Mouse (Mus musculus) bone marrow macrophage, adult 2 months (primary cell): ENCODE results near the gene Ift57. TPM values are rescaled to one million over a fixed set of nuclear protein-coding genes. Genes with fewer than 3 reads are reported as not detected.

Source experiments
- H3K27ac ChIP-seq: 2 replicates; pipeline ENCODE4 v1.5.1; 2012; ENCODE audit warnings: low read depth, low read length; ENCODE audit not compliant: insufficient read depth
- H3K4me1 ChIP-seq: 2 replicates; pipeline ENCODE4 v1.6.1; 2012; ENCODE audit warnings: low read length; ENCODE audit not compliant: control insufficient read depth, insufficient read depth
- H3K4me3 ChIP-seq: 2 replicates; pipeline ENCODE4 v1.5.1; 2012; ENCODE audit warnings: mild to moderate bottlenecking, low read length, moderate library complexity; ENCODE audit not compliant: insufficient read depth
- CTCF ChIP-seq: IDR thresholded peaks from 2 replicates; pipeline ENCODE4 v1.5.1; 2012; ENCODE audit warnings: low read depth, mild to moderate bottlenecking, low read length, moderate library complexity
- POLR2A ChIP-seq: IDR thresholded peaks from 2 replicates; pipeline ENCODE4 v1.6.1; 2012; ENCODE audit warnings: mild to moderate bottlenecking, low read depth, low read length, borderline replicate concordance
- polyA plus RNA-seq: library from polyadenylated mRNA; stranded (reverse); fragments of >200 nt; gene quantifications from 2 replicates; pipeline ENCODE4 v1.2.4, GENCODE M21; 2012; ENCODE audit not compliant: missing spikeins, insufficient read depth, insufficient read length

Ift57 gene
- 21.8 and 22.0 TPM in 2 replicates for polyA plus RNA-seq

- H3K4me3 ChIP-seq: peak within 1 kb of the TSS; percentile 89
- TF ChIP-seq CTCF: no peak
- TF ChIP-seq POLR2A: no peak
- peak within 1 kb of the TSS; percentile 89 for H3K27ac ChIP-seq
- peaks cover 3% of the 10 kb centered on the region for H3K4me1 ChIP-seq
These were observed at the start of gene Ift57 for GRCm38 (mm10) chr16:49698620-49699525. Ift57 (plus strand) TSS chr16:49699233.

DNA sequence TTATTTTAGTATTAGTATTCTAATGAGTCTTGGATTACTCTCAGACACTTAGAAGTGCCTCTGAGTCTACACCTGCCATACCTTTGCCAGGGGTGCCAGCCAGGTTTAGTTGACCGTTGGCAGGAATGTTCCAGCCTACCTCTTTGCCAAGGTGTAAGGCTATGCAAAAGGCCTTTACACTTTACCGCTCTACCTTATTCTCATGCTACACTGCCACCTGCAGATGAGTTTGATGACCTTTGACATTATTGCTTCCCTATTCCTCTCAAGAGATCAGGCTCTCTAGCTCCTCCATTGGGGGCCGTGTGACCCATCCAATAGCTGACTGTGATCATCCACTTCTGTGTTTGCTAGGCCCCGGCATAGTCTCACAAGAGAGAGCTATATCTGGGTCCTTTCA, 41.9 kb upstream of the Ift57 start:
- Histone ChIP-seq H3K27ac (no peak overlapping the region), H3K4me1 (no peaks in the 10 kb centered on the region), H3K4me3 (no peak overlapping the region)
- no peak for TF ChIP-seq CTCF

DNA sequence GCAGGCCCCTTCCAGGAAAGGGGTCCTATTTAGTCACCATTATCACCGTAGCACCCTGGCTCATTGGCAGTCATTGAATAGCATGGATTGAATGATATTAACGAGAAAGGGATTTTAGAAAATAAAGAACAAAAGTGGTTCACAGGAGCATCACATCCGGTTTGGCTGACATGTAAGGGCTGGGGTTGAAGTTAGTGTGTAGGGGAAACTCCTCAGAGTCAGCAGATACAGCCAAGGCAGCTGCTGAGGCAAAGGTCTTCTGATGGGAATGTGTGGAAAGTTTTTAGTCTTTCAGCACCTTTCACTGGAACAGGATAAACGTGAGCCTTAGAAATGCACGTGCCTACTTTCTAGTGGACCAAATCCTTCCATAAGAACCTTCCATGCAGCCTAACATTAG, 41.0 kb upstream of the Ift57 start:
- TF ChIP-seq CTCF (no peak), POLR2A (no peak)
- no peak overlapping the region for H3K4me3 ChIP-seq
- H3K27ac ChIP-seq: no peak overlapping the region
- no peaks in the 10 kb centered on the region for H3K4me1 ChIP-seq

DNA sequence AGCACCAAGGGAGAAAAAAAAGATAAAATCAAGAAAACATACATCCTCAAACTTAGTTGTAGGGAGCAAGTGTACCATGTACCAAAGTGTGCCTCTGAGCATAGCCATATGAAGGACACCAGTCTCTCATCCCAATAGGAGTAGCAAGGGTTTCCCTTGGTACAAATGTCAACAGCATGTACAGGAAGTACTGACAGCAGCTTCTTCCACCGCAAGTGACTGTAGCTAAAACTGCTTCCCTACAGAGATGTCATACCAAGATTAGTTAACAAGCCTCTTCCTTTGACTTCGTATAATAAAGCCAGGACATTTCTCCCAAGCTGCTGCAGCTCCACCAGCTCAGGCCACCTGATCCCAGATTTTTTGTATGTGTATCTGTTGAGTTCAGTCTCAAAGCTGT, 39.9 kb upstream of the Ift57 start:
- Histone ChIP-seq H3K4me3 (no peak overlapping the region), H3K27ac (no peak overlapping the region), H3K4me1 (no peaks in the 10 kb centered on the region)
- TF ChIP-seq POLR2A: no peak
- TF ChIP-seq CTCF: no peak

GRCm38 (mm10) chr16:49660111-49660510, 38.9 kb upstream of the Ift57 start:
- TF ChIP-seq POLR2A: no peak
- no peak for TF ChIP-seq CTCF
- H3K27ac ChIP-seq: no peak overlapping the region
- no peaks in the 10 kb centered on the region for H3K4me1 ChIP-seq
- H3K4me3 ChIP-seq: no peak overlapping the region

DNA sequence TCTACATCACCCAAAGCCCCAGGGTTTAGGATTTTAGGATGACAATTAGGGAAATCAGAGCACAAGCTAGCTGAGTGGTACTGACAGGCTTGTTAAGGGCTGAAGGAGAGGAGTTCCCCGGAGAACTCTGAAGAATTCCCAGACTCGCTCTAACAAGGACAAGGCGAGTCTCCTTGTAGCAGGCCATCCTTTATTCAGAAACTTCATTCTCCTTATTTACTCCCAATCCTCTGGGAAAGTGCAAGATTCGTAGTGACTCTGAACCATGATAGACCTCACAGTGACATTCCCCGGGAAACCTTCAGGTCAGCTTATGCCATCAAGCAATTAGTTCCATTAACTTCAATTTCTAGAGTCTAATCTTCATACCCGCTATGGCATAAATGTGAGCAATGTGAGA, 36.8 kb upstream of the Ift57 start:
- Histone ChIP-seq H3K27ac (no peak overlapping the region), H3K4me3 (no peak overlapping the region), H3K4me1 (no peaks in the 10 kb centered on the region)
- TF ChIP-seq CTCF (no peak), POLR2A (no peak)

GRCm38 (mm10) chr16:49664677-49665076, 34.4 kb upstream of the Ift57 start:
- Histone ChIP-seq H3K4me1 (no peaks in the 10 kb centered on the region), H3K27ac (no peak overlapping the region)
- no peak for TF ChIP-seq CTCF
- TF ChIP-seq POLR2A: no peak

GRCm38 (mm10) chr16:49679666-49680065, 19.4 kb upstream of the Ift57 start:
- Histone ChIP-seq H3K4me3 (no peak overlapping the region), H3K27ac (no peak overlapping the region), H3K4me1 (no peaks in the 10 kb centered on the region)
- TF ChIP-seq POLR2A (no peak), CTCF (no peak)

More at GRCm38 (mm10) chr16:49664677-49665076, 34.4 kb upstream of the Ift57 start:
- H3K4me3 ChIP-seq: no peak overlapping the region

GRCm38 (mm10) chr16:49684961-49685360, 14.1 kb upstream of the Ift57 start:
- Histone ChIP-seq H3K4me1 (no peaks in the 10 kb centered on the region), H3K27ac (no peak overlapping the region), H3K4me3 (no peak overlapping the region)
- no peak for TF ChIP-seq POLR2A
- TF ChIP-seq CTCF: no peak

DNA sequence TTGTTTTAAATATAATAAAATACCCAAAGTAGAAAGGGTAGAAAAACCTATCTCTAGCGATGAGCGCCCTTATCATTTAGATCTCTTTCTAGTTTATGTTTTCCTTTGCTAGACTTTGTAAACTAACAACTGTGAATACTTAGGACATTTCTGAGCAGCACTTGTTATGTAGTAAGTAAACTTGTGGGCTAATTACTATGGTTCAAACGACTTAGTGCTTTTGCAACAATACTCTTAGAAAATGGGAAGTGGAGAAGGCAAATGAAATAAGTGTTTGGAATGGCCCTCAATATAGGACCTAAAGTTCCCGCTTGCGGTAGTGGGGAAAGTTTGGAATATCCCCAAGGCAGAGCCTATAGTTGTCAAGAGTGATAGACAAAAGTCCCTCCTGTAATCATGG, 788 bp downstream of the Ift57 start:
- peaks cover 3% of the 10 kb centered on the region for H3K4me1 ChIP-seq
- H3K4me3 ChIP-seq: peak overlapping the region; percentile 89
- no peak for TF ChIP-seq POLR2A
- TF ChIP-seq CTCF: no peak
- H3K27ac ChIP-seq: no peak overlapping the region
